Mouse (Mus musculus): ENCODE measurements around the gene Agmat.

Gene Agmat

DNA sequence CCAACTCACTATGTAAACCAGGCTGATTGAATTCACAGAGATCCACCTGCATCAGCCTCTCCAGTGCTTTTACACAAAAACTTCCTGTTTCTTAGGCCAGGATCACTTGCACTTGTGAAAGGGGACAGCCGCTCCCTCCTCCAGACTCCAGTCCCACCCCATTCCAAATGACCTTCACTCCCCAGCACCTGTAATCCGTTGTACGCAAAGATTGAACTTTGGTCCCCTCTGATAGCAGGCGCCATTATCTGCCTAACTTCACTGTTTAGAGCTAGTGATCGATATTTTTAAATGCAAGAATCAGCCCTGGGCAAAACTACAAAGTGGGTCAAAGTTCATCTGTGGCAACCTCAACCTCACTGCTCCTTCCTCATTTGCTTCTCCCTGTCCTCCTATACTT is 14.7 kb upstream of the Agmat start:
- in situ Hi-C loops (cut with MboI; ENCODE audit: unreplicated experiment in 2 of 2): no loop called here

- in situ Hi-C loops (cut with MboI; ENCODE audit: unreplicated experiment in 2 of 2): loop anchor here in 1 of 2 experiments (5.0 kb wide), 1 partner anchor 48 kb away; no protein-coding TSS in a partner anchor
Measured at GRCm38 (mm10) chr4:141734446-141735205, 11.8 kb upstream of the Agmat start.

GRCm38 (mm10) chr4:141735206-141735560 is 11.3 kb upstream of the Agmat start:
- in situ Hi-C loops (cut with MboI; ENCODE audit: unreplicated experiment in 2 of 2): loop anchor here in 1 of 2 experiments (5.0 kb wide), 1 partner anchor 47 kb away; no protein-coding TSS in a partner anchor

- in situ Hi-C loops (cut with MboI; ENCODE audit: unreplicated experiment in 2 of 2): loop anchor here in 1 of 2 experiments (5.0 kb wide), 1 partner anchor 45 kb away; no protein-coding TSS in a partner anchor
Measured at GRCm38 (mm10) chr4:141736856-141737255, 9.6 kb upstream of the Agmat start.

DNA sequence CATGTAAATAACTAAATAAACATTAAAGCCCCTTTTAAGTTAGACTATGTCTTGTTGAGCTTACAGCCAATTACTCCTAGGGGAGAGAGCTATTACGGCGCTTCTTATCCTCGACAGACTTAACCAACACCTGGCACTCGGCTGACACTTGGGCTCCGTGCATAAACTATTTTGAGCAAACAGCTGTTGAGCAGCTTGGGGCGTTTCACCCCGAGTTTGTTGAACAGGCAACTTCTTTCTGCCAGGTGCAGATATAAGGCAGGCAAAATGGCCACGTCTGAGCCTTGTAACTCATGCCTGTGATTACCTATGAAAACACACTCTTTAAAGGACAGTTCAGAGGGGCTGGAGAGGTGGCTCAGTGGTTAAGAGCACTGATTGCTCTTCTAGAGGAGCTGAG is 8.5 kb upstream of the Agmat start:
- in situ Hi-C loops (cut with MboI; ENCODE audit: unreplicated experiment in 2 of 2): loop anchor here in 1 of 2 experiments (5.0 kb wide), 1 partner anchor 44 kb away; no protein-coding TSS in a partner anchor

DNA sequence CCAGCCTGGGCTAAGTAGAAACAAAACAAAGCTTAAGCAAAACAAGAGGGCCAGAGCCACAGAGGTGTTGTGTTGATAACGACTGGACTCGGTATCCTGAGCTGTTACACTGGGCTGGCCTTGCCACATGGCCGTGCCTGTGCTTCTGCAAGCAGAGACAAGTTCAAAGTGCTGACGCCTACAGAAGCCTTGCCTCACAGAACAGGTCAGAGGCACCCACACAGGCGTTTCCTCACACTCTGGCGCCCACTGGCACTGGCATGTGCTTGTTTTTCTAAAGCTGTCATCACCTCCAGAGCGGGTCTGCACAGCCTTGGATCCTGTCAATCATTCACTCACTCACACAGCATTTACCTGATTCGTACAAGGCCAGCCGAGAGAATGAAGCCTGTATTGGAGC is 4.6 kb upstream of the Agmat start:
- in situ Hi-C loops (cut with MboI; ENCODE audit: unreplicated experiment in 2 of 2): no loop called here

GRCm38 (mm10) chr4:141742381-141742780 is 4.1 kb upstream of the Agmat start:
- in situ Hi-C loops (cut with MboI; ENCODE audit: unreplicated experiment in 2 of 2): no loop called here

GRCm38 (mm10) chr4:141749557-141749956 is 3.1 kb downstream of the Agmat start:
- in situ Hi-C loops (cut with MboI; ENCODE audit: unreplicated experiment in 2 of 2): no loop called here

DNA sequence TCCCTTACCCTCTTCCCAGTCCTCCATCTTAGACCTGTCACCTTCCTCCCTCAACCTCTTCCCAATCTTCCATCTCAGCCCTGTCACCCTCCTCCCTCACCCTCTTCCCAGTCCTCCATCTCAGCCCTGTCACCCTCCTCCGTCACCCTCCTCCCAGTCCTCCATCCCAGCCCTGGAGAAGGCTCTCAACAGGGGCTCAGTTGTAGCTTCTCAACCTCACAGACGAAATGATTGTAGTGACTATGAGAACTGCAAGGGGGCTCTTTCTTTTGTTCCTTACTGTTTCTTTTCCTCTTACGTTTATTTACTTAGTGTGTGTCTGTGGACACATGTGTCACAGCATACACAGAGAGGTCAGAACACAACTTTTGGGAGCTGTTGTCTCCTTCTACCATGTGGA is 4.4 kb downstream of the Agmat start:
- in situ Hi-C loops (cut with MboI; ENCODE audit: unreplicated experiment in 2 of 2): no loop called here

DNA sequence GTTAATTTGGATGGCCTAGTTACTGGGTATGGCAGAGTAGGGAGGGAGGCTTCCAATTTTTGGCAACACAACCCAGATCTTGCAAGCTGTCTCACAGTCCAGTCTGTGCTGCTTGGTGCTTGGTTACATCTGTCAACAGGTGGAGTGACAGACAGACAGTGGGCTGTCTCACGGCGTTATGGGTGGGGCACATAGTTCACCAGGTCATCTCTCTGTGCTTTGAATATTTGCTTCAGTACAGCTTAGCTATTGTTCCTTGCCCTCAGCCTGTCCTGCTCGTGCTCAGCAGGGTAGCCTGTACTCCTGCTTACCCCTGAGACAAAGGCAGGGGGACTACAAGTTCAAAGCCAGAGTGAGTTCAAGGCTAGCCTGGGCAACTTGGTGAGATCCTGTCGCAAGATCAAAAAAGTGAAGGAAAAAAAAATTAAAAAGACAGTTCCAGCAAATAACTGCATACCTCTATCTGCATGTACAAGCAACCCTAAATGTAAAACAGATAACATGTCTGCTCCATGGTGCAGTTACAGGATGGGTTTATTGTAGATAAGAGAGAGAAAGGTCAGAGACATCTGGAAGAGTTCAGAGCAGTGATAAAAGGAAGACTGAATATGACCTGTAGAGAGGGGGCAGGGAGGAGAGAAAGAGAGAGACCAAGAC is 5.1 kb downstream of the Agmat start:
- in situ Hi-C loops (cut with MboI; ENCODE audit: unreplicated experiment in 2 of 2): no loop called here

DNA sequence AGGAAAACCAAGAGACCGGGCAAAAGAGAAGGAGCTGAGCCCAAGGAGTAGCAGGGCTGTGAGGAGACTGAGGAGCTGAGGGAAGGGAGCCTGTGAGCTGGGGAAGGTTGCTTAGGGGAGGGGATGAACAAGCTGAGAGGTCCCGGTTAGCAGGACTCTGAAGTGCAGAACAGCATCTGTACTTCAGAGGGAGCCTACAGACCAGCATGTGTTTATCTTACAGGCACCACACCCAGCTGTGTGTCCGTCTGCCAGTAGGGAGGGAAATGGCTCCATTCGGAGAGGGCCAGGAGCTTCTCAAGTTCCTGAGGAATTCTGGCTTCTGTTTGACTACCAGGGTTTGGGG is 5.6 kb downstream of the Agmat start:
- in situ Hi-C loops (cut with MboI; ENCODE audit: unreplicated experiment in 2 of 2): no loop called here

DNA sequence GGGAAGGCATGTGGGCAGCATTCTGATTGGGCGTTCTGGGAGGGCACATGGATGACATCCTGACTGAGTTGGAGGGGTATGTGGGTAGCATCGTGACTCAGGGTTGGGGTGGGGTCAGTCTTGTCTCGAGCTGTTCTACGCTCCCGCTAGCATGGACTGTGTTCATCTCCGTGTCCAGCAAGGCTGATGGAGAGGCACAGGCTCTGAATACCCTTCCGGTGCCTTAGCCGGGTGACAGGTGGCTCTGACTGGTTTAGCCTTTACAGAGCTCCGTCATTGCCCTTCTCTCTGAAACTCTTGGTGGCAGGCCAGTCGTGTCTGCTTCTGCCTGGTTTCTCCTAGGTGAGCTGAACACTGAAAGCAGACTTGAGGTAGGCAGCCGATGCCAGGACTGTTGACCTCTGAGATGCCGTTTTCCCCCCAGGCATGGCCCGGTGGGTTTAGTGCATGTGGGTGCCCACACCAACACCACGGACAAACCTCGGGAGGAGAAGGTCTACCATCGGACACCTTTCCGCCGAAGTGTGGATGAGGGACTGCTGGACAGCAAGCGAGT is 9.0 kb downstream of the Agmat start:
- in situ Hi-C loops (cut with MboI; ENCODE audit: unreplicated experiment in 2 of 2): no loop called here

DNA sequence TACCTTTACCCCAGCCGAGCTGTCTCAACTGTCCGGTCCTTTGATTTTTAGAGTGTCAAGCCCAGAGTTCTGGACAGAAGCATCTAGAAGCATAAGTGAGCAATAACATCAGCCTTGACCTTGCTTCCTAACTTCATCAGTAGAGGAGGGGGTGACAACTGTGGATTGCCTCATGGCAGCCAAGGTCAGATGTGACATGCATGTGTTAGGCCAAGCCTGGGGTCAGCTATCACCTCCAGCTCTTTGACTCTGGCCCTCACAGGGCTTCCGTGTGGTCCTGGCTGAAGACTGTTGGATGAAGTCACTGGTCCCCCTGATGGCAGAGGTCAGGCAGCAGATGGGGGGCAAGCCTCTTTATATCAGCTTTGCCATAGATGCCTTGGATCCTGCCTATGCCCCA is 10.7 kb downstream of the Agmat start:
- in situ Hi-C loops (cut with MboI; ENCODE audit: unreplicated experiment in 2 of 2): no loop called here

DNA sequence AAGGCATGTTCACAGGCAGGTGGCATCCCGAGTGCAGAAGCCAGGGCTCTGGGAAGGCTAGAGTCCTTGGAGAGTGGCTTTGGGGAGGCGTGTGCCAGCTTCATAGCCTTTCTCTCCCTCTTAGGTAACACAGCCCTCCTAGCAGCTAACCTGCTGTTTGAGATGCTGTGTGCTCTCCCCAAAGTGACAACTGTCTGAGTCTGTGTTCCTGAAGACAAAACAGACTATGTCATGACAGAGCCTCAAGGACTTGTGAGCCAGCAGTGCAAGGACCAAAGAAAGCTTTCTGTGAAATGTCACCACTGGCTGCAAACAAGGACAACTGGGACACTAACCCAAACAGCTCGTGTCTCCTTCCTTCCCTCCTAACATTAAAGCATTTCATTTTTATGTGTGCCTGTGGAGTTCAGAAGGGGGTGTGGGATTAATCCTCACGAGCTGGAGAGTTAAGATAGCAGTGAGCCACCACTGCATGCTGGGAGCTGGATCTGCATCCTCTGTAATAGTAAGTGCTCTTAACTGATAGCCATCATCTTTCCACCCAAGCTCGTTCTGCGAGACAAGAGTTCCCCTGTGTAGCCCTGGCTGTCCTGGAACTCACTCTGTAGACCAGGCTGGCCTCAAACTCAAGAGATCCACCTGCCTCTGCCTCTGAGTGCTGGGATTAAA is 12.5 kb downstream of the Agmat start:
- in situ Hi-C loops (cut with MboI; ENCODE audit: unreplicated experiment in 2 of 2): no loop called here

GRCm38 (mm10) chr4:141760942-141761341 is 14.5 kb downstream of the Agmat start:
- in situ Hi-C loops (cut with MboI; ENCODE audit: unreplicated experiment in 2 of 2): no loop called here

- in situ Hi-C loops (cut with MboI; ENCODE audit: unreplicated experiment in 2 of 2): no loop called here
Measured at GRCm38 (mm10) chr4:141762102-141762598, 15.7 kb downstream of the Agmat start.

GRCm38 (mm10) chr4:141763476-141763875 is 17.0 kb downstream of the Agmat start:
- in situ Hi-C loops (cut with MboI; ENCODE audit: unreplicated experiment in 2 of 2): no loop called here

GRCm38 (mm10) chr4:141765008-141765407 is 18.5 kb downstream of the Agmat start:
- in situ Hi-C loops (cut with MboI; ENCODE audit: unreplicated experiment in 2 of 2): no loop called here

- in situ Hi-C loops (cut with MboI; ENCODE audit: unreplicated experiment in 2 of 2): no loop called here
Measured at GRCm38 (mm10) chr4:141766316-141766667, 19.8 kb downstream of the Agmat start.

DNA sequence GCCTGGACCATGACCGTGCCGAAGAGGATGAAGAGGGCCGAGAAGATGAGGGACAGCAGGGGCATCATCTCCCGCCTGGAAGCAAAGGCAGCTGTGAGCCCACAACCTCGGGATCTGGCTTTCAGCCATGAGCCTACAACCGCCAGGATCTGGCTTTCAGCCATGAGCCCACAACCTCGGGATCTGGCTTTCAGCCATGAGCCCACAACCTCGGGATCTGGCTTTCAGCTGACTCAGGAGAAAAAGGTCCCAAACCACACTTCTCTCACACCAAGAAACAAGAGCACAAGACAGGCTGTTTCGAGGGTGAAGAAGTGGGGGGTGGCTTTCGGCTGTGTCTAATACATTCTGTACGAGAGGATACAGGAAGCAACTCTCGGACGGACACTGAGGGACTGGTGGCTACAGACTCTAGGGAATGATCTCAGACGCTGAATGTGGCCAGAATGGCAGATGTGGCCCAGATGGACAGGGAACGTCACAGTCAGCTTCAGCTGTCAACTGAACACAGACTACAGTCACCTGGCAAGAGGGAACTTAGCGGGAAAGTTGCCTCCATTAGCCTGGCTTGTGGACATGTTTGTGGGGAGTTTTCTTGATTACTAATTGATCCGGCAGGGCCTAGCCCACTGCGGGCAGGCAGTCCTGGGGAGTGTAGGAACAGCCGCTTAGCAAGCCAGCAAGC is 20.3 kb downstream of the Agmat start:
- in situ Hi-C loops (cut with MboI; ENCODE audit: unreplicated experiment in 2 of 2): no loop called here
